Mouse (Mus musculus): ENCODE results near the gene Zfp423. TPM values are rescaled to one million over a fixed set of nuclear protein-coding genes. Genes with fewer than 3 reads are reported as not detected.

Gene Zfp423
- total RNA-seq, 2 experiments from 2014 or later, result 15.0 to 19.1 TPM

DNA sequence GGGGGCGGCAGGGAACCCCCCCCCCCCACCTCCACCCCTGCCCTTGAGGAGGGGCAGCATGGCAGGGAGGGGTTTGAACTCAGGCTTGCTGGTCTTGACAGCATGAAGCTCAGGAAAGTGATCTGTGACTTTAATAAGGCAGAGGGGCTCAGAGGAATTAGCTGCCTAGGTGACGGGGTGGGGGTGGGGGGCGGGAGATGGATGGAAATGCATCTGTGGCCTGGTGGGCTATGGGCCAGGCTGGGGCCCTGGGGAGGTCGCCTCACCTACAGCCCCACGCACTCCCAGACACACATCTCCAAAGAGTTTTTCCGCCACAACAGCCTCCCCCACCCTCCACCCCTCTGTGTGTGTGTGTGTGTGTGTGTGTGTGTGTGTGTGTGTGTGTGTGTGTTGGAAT is 122.1 kb downstream of the Zfp423 start:
- DNase-seq (ENCODE audit: low spot score), result no peak

DNA sequence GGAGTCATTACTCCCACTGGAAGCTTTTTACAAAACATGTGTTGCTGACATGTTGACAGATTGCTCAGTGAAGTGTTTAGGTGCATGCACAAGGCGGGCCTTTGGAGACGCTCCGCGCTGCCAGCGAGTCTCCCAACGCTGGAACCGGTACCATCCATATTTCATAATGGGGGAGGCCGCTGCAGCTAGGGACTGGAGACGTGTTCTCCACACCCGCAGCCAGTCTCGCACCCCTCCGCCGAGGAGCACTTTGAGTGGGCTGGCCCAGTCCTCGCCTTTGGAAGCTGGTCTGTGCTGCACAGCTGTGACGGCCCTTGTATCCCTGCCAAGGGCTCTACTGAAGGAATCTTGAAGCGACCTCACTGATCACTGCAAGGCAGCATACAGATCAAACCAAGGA is 122.5 kb downstream of the Zfp423 start:
- peak; percentile 51 for DNase-seq (ENCODE audit: low spot score)

DNA sequence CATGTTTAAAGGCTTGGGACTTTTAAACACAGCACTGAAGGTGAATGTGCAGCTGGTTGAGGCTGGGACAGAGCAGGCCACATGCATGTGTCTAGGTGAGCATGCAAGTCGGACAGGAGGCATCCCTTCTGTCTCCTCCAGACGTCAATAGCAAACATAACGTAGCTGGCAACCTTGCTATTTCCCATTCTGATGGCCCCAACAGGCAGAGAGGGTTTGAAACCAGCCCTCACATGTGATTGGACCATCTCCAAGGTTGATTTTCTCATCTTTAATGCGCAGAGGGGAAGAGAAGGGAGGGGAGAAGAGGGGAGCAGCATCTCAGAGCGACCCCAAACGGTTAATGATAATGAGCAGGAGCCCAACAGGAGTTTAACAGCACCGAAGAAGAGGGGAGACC is 123.5 kb downstream of the Zfp423 start:
- DNase-seq (ENCODE audit: low spot score), result no peak

DNA sequence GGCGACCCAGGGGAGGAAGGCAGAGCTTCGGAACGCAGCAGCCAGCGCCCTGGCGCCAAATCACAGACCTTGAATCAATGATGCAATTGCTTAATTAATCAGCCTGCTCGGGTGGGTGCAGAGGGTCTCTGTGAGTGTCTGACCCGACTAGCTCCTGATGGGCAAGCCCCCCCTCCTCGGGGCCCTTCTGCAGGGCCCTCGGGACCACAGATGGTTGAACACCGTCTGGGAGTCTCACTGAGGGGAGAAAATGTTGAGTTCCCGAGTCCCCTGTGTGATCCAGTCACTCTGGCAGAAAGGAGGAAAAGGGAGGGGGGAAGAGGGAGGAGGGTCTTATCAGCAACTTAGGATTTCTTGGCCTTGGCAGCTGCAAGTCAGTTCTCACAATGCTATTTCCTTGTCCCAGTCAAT is 124.0 kb downstream of the Zfp423 start:
- no peak for DNase-seq (ENCODE audit: low spot score)

DNA sequence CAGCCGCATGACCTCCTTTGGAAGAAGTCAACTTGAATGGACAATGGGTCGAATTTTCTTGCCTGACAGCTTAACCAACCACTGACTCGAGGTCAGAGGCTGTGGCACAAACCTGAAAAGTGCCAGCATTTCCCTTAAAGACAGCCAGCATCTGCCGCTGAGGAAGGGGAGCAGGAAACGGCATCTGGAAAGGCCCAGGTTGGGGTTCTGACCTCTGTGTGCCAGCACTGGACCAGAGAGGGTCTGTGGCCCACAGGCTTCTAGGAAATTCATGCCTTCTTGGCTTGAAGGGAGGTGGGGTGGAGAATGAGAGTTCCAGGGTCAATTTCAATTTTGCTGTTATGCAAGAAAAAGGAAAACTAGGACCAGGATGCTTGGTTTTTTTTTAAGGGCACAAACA is 124.7 kb downstream of the Zfp423 start:
- no peak for DNase-seq (ENCODE audit: low spot score)

DNA sequence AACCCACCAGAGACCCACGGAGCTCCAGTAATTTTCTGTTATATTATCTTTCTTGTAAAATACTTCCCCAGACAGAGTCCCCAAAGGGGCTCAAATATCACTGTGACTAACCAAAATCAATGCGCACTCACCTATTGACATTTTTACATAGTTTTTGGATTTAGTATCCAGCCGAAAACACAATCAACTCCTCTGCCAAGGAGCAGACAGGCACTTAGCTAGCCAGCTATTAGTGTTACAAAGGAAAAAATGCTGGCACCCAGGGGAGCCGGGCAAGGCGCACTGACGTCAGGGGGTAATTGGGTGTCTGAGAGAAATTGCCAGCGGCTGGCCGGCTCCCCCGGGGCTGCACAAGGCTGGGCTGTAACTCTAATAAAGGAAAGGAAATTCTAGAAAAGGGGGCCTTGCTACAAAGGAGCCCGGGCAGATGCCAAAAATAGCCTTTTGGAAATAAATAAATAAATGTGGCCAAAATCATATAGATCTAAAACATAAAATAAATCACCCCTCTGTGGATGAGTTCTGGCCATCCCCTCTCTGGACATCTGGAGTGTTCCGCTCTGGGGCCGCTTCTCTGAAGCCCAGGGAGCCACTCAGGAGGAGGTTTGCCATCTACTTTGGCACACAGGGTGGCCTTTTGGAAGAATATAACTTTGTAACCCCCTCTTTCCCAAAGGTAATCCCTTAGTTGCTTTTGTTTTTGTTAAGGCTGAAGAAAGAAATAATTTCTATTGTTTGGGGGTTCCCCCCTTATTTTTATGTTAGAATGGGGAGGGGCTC is 125.4 kb downstream of the Zfp423 start:
- DNase-seq (ENCODE audit: low spot score), result peak; percentile 28

DNA sequence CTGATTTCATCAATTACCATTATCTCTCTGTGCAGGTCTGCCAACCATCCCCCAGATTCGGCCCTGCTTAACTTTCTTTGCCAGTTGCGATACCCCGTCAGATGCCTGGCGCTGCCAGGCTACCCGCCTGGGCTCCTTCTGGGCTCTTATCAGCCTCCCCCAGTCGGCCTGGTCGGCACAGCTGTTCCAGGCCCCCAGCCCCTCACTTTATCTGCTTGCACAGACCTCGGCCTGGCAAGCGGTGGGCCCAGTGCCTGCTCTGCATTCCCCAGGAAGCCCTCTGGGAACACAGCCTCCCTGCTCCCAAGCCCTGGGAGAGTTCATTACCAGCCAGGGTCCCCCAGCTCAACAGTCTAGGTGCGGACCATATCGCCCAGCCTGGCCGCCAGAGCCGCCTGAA is 126.1 kb downstream of the Zfp423 start:
- no peak for DNase-seq (ENCODE audit: low spot score)

DNA sequence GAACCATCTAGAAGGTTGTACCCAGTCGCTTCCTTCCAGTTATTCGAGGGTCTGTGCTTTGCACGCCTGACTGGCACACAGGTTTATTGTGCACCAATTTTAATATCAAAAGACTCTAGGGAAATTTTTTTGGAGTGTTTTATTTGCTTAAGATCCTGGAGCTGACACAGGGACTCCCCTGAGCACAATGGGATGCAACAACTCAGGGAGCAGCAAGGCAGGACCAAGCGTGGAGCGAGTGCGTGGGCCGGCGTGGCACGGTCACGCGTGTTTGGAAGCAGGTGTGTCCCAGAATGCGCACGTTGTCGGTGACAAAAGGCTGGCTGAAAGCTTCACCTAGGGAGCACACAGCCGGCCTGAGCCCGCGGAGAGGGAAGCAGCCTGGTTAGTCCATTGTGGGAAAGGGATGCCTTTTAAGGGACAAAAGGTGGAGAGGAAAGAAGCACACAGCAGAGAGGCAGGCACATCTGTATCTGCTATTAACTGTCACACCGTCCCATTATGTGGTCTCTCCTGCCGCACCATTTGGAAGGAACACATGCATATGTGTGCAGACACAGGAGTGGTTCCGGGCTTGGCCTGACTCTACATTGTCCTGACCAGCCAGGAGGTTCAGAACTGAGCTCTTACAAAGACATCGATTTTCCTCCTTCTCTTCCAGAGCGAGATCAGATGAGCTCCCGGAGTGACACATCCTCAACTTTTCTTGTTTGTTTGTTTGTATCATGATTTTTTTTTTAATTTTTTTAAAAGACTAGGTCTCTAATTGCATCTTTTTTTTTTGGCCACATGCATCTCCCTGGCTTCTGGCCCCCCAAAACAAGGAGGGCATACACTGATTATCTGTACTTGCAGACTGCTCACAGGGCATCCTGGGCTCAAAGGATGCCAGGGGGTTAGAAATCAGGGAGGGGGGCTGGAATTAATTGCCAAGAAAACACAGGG is 126.7 kb downstream of the Zfp423 start:
- DNase-seq (ENCODE audit: low spot score), result no peak

DNA sequence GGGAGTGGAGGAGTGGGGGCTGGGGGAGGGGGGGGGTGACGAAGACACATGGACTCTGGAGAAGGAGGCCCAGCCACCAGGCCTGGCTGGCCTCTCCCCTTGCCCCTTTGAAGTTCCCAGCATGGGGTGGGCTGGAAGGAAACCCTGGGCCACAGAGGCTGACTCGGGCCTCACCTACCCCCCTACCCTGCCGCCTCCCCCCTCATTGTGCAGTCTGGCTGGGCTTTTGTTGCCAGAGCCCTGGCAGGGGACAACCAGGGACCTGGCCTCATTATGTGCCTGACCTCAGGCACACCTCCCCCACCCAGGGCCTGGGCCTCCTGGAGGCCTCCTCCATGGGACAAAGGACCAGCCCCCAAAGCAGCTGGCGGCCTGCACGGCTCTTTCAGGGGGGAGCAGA is 127.8 kb downstream of the Zfp423 start:
- DNase-seq (ENCODE audit: low spot score), result no peak

DNA sequence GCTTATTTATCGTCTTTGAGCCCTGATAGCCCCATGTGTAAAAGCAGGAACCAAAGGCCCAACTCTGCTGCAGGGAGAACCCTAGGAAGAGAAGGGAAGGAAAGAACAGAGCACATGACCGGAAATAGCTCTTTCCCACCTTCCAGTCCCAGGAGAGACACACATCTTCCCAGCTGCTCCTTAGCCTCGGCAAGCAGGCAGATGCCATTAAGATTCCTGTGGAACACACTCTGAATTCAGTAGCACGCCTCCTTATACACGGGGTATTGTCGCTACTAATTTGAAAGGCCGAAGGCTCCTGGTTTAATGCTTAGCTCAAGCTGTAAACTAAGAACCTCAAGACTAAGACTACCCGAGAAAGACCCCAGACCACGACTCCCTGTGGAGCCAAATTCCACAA is 128.3 kb downstream of the Zfp423 start:
- no peak for DNase-seq (ENCODE audit: low spot score)

DNA sequence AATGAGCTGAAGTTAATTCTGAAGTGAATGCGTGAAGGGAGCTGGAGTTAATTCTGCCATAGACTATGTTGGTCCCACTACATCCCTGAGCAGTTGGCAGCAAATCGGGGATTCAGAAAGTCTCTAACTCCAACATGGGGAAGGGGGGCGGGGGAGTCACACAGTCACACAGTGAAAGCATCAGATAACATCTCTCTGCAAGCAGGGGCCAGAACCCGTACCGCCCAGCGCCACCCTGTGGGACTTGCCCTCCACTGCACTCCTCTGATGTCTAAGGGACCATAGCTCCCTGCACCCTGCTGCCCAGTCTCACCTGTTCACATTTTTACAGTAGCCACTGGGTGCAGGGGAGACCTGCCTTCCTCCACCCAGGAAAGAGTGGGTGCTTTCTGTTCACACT is 129.2 kb downstream of the Zfp423 start:
- DNase-seq (ENCODE audit: low spot score), result peak; percentile 32

DNA sequence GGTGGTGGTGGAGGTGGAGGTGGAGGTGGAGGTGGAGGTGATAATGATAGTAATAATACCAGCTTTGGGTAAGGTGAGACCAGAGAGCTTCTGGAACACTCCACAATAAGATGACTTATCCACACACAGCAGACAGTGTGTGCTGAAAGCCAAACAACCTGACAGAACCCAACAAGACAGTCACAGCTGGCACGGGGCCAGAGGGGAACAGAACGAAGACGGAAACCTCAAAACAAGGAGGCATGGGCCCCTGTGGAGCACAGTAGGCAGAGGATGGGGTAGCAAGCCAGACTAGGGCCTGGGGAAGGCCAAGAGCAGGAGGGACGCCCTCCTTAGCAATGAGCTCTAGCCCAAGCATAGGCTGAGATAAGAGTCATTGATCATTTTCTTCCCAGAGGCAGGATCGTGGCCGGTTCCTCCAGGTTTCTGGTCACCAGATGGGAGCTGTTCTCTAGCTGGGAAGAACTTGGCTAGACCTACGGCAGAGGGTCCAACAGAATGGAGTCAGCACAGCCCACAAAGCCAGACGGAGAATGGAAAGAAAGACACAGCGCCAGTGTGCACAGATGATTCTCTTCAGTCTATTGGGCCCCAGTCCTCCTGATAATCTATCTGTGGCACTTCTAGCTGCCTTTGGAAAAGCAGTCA is 133.3 kb downstream of the Zfp423 start:
- DNase-seq (ENCODE audit: low spot score), result no peak

DNA sequence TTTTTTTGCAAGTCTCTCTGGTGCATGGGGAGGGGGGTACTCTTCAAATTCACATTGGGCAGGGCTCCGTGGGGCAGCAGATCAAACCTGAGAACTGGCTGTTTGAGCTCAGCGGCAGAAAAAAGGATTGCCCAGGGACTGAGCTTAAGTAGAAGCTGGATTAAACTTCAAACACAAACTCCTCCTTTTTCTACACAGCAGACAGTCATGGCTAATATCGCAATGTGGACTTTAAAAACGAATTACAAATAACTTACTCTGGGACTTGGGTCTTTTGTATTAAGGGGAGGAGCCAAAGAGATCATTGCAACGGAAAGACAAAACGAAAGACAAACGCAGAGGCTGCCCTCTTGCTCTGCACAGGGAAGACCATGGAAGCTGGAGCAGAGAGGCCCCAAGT is 136.2 kb downstream of the Zfp423 start:
- no peak for DNase-seq (ENCODE audit: low spot score)

DNA sequence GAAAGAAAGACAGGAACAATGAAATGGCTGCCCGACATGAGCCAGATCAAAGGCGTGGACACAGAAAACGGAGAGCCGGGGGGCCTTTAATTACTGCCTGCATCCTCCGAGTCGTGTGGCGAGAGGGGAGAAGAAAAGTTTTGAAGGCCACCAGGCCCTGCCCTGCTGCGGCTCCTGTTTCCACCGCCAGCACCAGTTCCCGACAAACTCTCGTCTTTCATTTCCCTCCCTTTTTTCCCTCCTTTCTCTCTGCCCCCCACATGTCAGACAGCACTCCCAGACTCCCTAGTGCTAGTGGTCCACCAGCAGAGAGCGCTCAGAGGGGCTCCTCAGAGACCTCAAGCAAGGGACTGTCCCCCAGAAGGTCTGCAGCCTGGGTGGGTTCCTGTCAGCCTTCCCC is 136.7 kb downstream of the Zfp423 start:
- DNase-seq (ENCODE audit: low spot score), result no peak

DNA sequence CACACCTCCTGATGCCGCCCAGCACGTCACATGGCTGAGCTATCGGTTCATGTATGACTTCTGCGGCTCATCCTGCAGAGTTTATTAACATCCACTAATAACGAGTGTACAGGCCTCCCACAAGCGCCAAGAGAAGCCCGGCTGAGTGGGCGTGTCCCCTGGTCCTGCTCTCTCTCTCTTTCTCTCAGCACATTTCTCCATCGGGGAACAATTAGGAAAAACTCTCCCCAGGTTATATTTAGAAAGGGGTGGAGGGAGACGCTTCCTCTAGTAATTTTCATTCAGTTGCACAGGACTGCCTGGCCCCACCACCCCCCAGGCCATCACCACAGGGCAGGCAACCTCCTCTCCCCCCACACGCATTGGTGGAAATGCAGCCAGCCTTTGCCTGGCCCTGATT is 137.2 kb downstream of the Zfp423 start:
- DNase-seq (ENCODE audit: low spot score), result peak; percentile 11

DNA sequence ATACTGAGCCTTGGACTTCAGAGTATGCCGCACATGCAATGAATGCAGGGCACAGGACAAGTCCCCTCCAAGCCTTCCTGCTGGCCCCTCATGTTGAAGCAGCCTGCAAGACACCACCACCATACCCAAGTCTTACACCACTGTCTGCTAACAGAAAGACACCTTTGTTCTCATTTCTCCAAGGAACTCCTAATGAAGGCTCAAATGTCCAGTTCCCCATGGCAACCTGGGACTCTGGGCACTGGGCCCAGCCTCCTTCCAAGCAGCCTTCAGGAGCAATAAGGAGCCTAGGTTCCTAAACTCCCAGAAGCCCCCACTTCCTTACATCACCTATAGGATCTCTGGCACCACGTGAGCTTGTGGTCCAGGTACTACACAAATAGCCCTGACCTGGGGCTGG is 137.7 kb downstream of the Zfp423 start:
- DNase-seq (ENCODE audit: low spot score), result no peak

DNA sequence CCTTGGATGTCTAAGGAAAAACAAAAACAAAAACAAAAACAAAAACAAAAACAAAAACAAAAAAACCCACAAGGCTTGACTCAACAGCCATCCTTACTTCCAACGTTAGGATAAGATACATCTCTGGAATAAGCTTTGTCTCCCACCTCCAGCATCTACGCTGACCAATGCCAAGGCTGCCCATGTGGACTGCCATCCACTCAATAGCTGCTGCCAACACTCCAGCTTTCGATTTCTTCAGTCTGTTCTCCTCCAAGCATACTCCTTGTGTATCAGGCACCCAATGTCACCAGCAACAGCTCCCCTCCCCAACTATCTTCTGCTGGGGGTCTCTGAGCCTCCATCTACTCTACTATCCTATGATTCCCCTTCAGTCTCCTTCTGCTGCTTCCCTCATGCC is 140.1 kb downstream of the Zfp423 start:
- DNase-seq (ENCODE audit: low spot score), result no peak

DNA sequence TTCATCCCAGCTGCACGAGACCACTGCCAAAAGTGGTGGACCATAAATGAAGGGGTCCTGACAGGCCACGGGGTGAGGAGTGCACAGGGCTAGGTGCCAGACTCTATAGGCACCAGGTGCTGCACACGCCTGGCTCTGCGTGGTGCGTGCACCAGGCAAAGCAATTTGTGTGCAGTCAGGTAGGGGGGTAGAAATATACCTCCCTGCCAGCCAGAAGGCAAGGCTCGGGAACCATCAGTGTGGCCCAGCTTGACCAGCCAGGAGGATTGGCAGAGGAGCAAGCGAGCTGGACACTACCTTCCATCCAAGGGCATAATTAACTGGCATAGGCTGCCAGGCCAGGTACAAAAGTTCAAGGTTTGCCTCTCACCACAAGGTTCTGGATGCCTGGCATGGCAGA is 140.9 kb downstream of the Zfp423 start:
- no peak for DNase-seq (ENCODE audit: low spot score)

DNA sequence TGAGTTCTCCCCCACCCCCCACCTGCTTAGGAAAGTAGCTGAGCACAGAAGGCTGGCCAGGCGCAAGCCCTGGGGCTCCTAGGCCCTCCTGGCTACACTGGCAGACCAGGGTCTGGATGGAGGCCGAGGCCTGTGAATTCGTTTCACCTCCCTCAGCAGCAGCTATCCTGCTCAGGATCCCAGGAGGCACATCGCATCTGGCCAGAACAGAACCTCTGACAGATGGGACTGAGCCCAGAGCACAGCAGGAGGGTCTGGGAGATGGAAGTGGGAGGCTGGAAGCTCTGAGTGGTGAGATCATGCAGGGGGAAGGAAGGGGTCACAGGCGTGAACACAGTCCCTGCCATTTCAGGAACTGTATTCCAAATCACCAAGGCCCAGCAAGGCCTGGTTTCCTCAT is 143.3 kb downstream of the Zfp423 start:
- DNase-seq (ENCODE audit: low spot score), result no peak

DNA sequence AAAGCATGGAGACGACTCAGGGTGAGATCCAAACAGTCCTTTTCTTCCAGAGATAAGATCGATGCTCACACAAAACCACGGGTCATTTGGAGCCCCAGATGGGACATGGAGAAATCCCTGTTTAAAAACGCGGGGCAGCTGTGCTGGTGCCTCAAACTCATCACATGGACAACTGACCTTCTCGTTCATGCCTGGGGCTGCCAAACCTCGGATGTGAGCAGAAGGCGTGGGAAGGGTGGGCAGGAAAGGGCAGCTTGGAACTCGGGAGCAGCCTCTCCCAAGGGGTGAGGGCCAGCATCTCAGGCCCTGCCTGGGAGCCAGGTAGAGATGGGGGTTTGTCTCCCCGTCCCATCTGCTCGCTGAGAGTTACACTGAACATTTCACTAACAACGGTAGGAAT is 146.7 kb downstream of the Zfp423 start:
- DNase-seq (ENCODE audit: low spot score), result no peak

DNA sequence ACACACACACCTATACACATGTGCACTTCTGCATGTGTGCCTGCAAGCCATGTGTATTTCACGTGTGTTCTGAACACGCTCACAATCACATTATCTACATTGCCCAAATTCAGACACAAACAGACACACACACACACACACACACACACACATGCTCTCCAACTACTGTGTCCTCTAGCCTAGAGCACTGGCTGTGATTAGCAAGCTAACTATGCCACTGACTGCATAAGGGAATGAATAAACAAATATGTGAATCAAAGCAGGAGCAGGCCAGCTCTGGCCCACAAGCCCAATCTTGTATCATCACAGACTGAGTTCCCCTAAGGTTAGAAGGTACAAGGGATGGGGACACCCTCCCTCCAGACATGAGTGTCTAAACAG is 147.3 kb downstream of the Zfp423 start:
- DNase-seq (ENCODE audit: low spot score), result no peak

DNA sequence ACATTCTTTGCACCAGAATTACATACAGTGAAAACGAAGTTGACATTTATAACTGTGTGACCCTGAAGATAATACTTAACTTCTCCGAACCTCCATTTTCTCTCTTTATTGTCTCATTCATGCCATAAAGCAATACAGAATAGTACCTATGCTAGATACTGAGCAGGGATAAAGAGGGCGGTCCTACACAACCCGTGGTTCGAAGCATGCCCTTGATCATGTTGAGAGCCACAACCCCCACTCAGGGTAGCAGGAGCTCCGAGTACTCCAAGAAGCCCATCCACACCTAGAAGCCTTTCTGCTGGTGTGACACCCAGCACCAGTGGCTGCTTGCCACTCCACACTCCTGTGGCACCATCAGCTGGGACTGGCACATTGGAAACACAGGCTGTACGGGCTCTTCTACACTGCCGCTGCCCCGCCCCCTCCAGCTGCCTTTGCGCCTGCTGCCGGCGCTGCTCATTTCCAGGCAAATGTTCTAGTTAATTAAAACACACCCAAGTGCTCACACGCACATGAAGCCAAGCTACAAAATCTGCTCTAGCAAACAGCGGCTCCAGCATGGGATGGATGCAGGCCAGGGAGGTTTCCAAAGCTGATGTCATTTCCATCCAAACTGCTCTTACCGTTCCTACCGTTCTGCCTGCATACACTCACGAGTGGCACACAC is 147.9 kb downstream of the Zfp423 start:
- peak; percentile 60 for DNase-seq (ENCODE audit: low spot score)
